Mouse (Mus musculus) ES-E14 (cell line): ENCODE results near the gene Cd163l1.

ENCODE experiments used
- CHD2 ChIP-seq: IDR thresholded peaks from 2 replicates; pipeline ENCODE4 v1.6.1; 2014; ENCODE audit warnings: mild to moderate bottlenecking, low read depth, low read length, inconsistent platforms
- HCFC1 ChIP-seq: IDR thresholded peaks from 2 replicates; pipeline ENCODE4 v1.6.1; 2012; ENCODE audit warnings: low read length, inconsistent platforms, borderline replicate concordance; ENCODE audit not compliant: insufficient read depth
- MAFK ChIP-seq: IDR thresholded peaks from 2 replicates; pipeline ENCODE4 v1.6.1; 2014; ENCODE audit warnings: mild to moderate bottlenecking, low read depth, low read length, inconsistent platforms; ENCODE audit not compliant: insufficient read depth
- ZC3H11A ChIP-seq: IDR thresholded peaks from 2 replicates; pipeline ENCODE4 v1.6.1; 2012; ENCODE audit warnings: low read depth, mild to moderate bottlenecking, inconsistent platforms, low read length, borderline replicate concordance
- ZNF384 ChIP-seq: IDR thresholded peaks from 2 replicates; pipeline ENCODE4 v1.6.1; 2012; ENCODE audit warnings: low read depth, low read length, inconsistent platforms

DNA sequence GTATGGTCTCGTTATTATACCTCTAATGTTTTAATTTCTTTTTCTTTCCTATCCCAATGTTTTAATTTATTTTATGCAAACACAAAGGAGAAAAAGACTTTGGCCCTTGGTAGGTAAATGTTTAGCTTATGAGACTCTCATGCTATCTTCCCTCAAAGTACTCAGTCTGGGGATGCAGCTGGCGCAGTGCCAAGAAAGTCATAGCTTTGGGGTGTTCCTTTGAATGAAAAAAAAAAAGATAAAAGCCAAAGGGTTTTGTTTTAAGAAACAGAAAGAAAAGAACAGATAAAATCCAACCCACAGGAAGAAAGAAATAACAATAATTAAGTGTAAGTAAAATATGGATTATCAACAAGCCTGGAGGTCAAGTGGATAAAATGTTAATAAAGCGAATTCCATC is 9.4 kb upstream of the Cd163l1 start:
- no peak for TF ChIP-seq MAFK
- TF ChIP-seq CHD2 = no peak
- TF ChIP-seq HCFC1 = no peak
- no peak for TF ChIP-seq ZC3H11A
- no peak for TF ChIP-seq ZNF384
